Mouse (Mus musculus) c-Kit-positive CD71-negative TER-119-negative erythroid progenitor cells, embryonic 14.5 days (primary cell): Measurements from ENCODE around the gene Tbl1xr1.

Experiments used
- DNase-seq: peaks from one replicate; pipeline ENCODE4 v3.0.0-alpha.2; 2013; ENCODE audit warnings: low read depth

Tbl1xr1 gene

GRCm38 (mm10) chr3:22221557-22221956, 145.1 kb downstream of the Tbl1xr1 start:
- DNase-seq, result no peak

GRCm38 (mm10) chr3:22222351-22222750, 145.9 kb downstream of the Tbl1xr1 start:
- DNase-seq, result no peak

- DNase-seq, result no peak
Measured at GRCm38 (mm10) chr3:22223023-22223422, 146.6 kb downstream of the Tbl1xr1 start.

- no peak for DNase-seq
Measured at GRCm38 (mm10) chr3:22228052-22228451, 151.6 kb downstream of the Tbl1xr1 start.

GRCm38 (mm10) chr3:22230635-22231034, 154.2 kb downstream of the Tbl1xr1 start:
- no peak for DNase-seq

- DNase-seq, result no peak
Measured at GRCm38 (mm10) chr3:22238106-22238900, 161.9 kb downstream of the Tbl1xr1 start.
